Mouse (Mus musculus) G1E (cell line): ENCODE data around the gene Mrpl23.

Source experiments
- CTCF ChIP-seq: IDR thresholded peaks from 2 replicates; pipeline ENCODE4 v1.5.1; 2012; ENCODE audit warnings: low read depth, low read length, inconsistent platforms, mixed read lengths
- GATA1 ChIP-seq: IDR thresholded peaks from 2 replicates; pipeline ENCODE4 v1.6.1; 2012; ENCODE audit warnings: borderline replicate concordance, low read length, inconsistent platforms, mixed read lengths
- POLR2AphosphoS5 ChIP-seq: IDR thresholded peaks from 2 replicates; pipeline ENCODE4 v1.6.1; 2012; ENCODE audit warnings: low read depth, low read length, inconsistent platforms; ENCODE audit not compliant: insufficient replicate concordance
- TAL1 ChIP-seq: conservative IDR thresholded peaks from 2 replicates; pipeline ENCODE4 v1.6.1; 2012; ENCODE audit warnings: low read depth, low read length, inconsistent platforms, mixed read lengths

- TF ChIP-seq GATA1 = no peak
- TF ChIP-seq CTCF = no peak
- no peak for TF ChIP-seq TAL1
- TF ChIP-seq POLR2AphosphoS5 = no peak
Observed at GRCm38 (mm10) chr7:142547874-142548273, 15.4 kb downstream of the Mrpl23 start.
